Mouse (Mus musculus): Measurements from ENCODE around the gene Ift46.
"Not testable (repeated sequence)": the region's sequence is repeated elsewhere in the genome, so short reads cannot be mapped to it uniquely, and the experiment has no call there.

Gene Ift46

DNA sequence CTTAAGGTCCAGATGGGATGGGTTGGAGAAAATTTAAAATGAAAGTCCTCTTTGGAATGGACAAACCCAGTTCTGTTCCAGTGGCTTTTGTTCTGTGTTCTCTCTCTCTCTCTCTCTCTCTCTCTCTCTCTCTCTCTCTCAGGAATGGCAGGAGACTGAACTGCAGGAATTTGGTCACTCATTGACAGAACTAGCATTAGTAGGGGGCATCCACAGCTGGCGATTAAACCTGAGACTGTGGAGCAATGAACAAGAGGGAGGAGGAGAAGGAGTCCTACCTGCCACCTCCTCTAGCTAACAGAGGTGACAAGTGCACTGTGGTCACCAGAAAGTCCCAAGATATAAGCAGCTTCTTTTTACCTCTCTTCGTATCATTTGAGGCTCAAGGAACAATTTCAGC lies 31.4 kb upstream of the Ift46 start:
- no peak for DNase-seq (ENCODE audit: low spot score)

- DNase-seq (ENCODE audit: low spot score): no peak
Measured at GRCm38 (mm10) chr9:44737240-44737949, 30.3 kb upstream of the Ift46 start.

DNA sequence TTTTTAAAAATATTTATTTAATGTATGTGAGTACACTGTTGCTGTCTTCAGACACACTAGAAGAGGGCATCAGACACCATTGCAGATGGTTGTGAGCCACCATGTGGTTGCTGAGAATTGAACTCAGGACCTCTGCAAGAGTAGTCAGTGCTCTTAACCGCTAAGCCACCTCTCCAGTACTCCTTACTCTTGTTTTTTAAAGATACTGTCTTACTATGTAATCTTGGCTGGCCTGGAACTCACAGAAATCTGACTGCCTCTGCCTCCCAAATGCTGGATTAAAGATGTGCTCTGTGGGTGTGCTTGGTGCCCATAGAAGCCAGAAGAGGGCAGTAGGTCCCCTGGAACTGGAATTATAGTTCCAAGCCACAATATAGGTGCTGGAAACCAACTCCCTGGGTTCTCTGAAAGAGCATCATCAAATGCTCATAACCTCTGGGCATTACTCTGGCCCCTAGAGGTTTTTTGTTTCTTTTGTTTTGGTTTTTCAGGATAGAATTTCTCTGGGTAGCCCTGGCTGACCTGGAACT lies 27.0 kb upstream of the Ift46 start:
- no peak for DNase-seq (ENCODE audit: low spot score)

GRCm38 (mm10) chr9:44745371-44745770 lies 22.3 kb upstream of the Ift46 start:
- DNase-seq (ENCODE audit: low spot score): no peak

GRCm38 (mm10) chr9:44746666-44747065 lies 21.0 kb upstream of the Ift46 start:
- DNase-seq (ENCODE audit: low spot score): no peak

DNA sequence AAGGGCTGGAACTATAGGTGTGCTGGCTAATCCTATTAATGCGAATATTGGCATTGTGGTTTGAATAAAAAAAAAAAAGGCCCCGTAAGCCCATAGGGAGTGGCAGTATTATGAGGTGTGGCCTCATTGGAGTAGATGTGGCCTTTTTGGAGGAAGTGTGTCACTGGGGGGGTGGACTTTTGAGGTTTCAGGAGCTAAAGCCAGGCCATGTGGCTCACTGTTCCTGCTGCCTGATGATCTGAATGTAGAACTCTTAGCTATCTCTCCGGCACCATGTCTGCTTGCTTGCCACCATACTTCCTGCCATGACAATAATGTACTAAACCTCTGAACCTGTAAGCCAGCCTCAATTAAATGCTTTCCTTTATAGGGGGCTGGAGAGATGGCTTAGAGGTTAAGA lies 20.4 kb upstream of the Ift46 start:
- no peak for DNase-seq (ENCODE audit: low spot score)

DNA sequence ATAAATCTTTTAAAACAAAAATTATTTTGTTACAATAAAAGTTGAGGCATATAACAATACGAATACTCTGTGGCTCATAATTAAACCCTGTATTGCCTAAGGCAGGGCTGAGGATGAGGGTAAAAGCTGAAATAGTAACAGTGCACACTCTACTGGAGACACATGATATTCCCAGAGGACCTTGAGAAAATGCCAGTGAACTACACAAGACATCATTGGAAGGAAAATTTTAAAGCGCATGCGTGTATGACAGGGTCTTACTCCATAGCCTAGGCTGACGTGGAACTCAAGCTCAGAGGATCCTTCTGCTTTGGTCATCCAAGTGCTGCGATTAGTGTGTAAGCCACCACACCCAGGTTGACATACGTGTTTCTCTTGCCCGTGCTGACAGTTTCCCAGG lies 19.2 kb upstream of the Ift46 start:
- DNase-seq (ENCODE audit: low spot score): no peak

DNA sequence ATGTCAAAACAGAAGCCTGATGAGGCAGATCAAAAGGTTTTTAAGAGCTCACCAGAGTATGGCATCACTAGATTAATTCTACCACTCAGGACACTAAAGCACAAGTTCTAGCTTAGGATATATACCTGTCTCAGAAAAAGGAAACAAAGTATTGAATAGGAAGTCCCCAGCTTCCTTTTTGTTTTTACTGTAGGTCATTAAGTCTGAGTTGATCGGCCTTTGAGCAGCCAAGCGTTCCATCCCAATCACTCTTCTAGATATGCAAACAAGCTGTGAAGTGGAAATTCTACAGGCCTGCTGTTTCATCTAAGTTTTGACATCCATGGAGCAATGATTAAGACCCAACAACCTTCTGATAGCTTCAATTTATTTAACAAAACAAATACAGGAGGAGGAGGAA lies 6.8 kb upstream of the Ift46 start:
- no peak for DNase-seq (ENCODE audit: low spot score)

GRCm38 (mm10) chr9:44768029-44768394 lies 304 bp downstream of the Ift46 start:
- not testable (repeated sequence) for DNase-seq (ENCODE audit: low spot score)

DNA sequence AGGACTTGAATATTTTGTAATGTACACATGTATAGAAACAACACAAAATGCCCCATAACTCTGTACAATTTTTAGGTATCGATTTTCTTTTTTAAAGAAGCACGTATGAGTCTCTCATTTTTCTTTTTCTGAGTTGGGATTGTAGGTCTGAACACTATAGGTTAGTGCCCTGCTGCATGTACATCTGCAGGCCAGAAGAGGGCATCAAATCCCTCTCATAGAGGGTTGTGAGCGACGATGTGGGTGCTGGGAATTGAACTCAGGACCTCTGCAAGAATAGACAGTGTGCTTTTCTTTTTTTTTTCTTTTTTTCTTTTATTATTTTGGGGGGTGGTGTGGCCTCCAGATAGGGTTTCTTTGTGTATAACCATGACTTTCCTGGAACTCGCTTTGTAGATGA lies 3.7 kb downstream of the Ift46 start:
- DNase-seq (ENCODE audit: low spot score): no peak

- DNase-seq (ENCODE audit: low spot score): no peak
Measured at GRCm38 (mm10) chr9:44772392-44772749, 4.7 kb downstream of the Ift46 start.

DNA sequence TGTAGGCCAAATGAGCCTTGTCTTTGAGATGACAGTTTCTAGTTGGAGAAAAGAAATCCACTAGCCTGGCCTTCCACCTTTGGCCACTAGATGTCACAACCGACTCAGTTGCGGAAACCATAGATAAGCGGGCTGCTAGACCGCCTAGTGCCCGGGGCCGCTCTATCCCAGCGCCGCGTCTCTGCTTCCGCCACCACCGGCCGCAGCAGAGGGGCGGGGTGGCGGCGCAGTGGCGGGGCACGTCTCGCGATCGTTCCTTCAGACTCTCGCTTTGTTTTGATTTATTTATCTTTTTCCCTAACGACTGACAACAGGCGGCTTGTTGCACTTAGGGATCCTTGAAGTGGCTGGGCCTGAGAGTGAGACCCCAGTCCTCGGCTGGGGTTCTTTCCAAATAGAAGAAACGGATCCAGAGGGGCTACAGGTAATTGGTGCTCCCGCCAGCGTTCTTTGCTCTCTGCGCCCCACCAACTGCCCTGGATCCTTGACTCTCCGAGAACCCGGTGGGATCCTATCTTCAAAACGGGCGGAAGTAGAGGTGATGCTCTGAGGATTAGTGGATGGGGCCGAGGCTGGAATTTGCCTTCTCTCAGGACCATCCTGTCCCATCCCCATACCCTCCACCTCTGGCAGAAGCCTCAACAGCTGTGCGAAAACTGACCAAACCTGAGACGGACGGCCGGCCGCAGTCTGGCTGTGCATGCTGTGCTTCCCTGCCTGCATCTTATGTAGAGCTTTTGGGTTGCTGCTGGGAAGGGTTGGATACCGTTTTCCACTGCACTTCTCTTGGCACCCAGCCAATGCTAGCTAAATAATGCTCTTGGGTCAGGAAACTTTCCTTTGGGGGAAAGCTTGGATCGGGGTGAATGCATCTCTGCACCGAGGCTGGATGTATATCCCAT lies 5.3 kb downstream of the Ift46 start:
- DNase-seq (ENCODE audit: low spot score): peak; percentile 88

- no peak for DNase-seq (ENCODE audit: low spot score)
Measured at GRCm38 (mm10) chr9:44792842-44793241, 25.1 kb downstream of the Ift46 start.

GRCm38 (mm10) chr9:44798298-44798697 lies 30.6 kb downstream of the Ift46 start:
- no peak for DNase-seq (ENCODE audit: low spot score)

- DNase-seq (ENCODE audit: low spot score): peak; percentile 79
Measured at GRCm38 (mm10) chr9:44799102-44799957, 31.6 kb downstream of the Ift46 start, which contains the start of gene Tmem25. Tmem25 (minus strand) TSS chr9:44799307.

DNA sequence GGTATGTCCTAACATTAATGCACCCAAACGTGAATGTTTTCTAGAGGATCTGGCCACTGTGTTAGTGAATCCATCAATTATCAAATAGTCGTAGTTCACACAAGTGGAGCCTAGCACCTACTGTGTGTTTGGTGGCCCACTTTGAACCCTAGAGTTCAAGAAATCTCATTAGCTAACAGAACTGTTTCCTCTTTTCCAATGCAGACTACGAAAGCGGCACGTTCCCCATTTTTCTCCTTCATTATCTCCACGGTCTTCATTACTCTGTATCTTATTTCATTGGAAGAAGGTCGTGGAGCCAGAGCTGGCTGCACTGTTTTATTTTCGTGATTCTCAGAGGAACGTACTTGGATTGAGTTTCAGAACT lies 32.2 kb downstream of the Ift46 start:
- DNase-seq (ENCODE audit: low spot score): no peak

DNA sequence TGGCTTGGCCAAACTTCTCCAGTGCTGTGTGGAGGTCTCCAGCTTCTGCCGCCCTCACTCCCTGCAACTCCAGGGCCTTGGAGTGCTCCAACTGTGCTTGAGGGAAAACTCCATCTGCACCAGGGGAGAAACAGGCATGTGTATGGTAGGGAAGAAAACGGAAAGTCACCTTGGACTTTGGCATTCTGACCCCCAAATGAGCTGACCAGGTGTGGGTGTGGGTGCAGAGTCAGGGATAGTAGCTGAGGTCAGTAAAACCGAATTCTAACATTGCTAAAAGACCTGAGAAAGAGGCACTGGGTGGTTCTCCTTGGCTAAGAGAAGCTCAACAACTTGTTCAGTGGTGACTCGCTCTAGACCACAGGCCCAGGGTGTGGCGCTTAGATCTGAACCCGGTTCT lies 34.0 kb downstream of the Ift46 start:
- no peak for DNase-seq (ENCODE audit: low spot score)

DNA sequence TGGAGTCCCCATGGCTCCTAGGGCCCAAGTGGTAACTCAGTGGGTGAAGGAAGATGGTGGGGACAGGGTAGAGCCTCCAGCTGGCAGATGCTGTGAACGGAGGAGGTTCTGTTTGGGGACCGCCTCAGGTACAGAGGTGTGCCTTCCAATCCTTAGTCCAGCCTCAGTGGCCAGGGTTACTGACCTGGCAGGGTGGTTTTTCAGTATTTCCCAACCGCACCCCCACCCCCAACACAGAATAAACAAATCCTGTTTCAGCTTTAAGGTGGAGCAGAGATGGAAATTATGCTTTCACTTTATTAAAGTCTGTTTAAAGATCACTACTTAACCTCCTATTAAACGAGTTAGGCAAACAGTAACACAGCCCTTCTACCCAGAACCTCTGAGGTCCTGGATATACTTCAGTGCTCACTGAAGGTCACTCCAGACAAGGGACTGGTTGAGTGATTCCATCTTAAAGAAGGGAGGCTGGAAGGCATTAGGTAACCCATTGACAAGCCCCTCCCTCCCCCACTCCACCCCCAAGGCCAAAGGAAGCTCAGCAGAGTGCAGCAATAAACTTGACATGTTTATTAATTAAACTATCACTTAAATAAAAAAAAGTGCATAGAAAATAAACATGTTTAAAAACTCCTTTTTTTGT lies 35.2 kb downstream of the Ift46 start, which contains the start of gene Ttc36:
Ttc36 (minus strand) TSS at position 265 of the 643 bp plus-strand sequence.
- no peak for DNase-seq (ENCODE audit: low spot score)

- DNase-seq (ENCODE audit: low spot score): no peak
Measured at GRCm38 (mm10) chr9:44804678-44805077, 37.0 kb downstream of the Ift46 start.

- DNase-seq (ENCODE audit: low spot score): no peak
Measured at GRCm38 (mm10) chr9:44805536-44805935, 37.8 kb downstream of the Ift46 start.

DNA sequence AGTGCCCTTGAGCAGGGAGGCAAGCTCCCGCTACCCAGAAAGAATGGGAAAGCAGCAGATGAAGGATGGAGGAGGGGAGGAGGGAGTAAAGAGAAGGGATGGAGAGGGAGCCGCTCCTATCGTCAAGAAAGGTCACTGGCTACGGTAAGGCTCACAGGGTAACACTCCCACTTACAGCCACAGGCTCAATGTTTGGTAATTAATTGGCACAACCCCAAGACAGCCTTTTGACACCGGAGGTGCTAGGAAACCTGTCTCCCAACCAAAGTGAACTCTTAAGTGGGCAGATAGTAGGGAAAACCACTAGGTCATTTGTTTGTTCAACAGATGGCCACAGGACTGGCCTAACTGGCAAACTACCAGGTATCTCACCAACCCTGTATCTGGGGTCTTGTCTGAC lies 39.4 kb downstream of the Ift46 start:
- DNase-seq (ENCODE audit: low spot score): no peak

DNA sequence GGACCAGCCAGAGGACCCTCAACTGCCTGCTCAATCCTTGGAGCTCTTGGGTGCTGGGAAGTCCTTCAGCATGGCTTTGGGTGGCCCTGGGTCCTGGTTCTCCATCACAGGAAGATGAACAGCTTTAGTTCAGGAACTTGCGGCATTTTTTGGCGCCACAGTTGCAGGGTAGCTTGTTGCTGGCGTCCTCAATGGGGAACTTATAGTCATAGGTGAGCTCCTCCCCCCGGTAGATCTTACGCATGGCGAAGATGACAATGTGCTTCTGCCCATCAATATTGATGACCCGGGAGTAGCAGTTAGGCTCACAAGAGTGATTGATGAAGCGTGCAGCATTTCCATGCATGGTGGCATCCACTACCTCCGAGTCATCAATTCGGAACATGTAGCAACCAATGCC lies 40.1 kb downstream of the Ift46 start:
- DNase-seq (ENCODE audit: low spot score): no peak

All from left cerebral cortex, adult 11 months (tissue).